Mouse (Mus musculus) heart, adult 2 months (tissue): ENCODE measurements around the gene Elmod3. TPM values are rescaled to one million over a fixed set of nuclear protein-coding genes. Genes with fewer than 3 reads are reported as not detected.
A peak's percentile ranks its signal among the peaks of the same experiment; 100 is the strongest.

Source experiments
- DNase-seq, 2 experiments: peaks; one replicate each; pipeline ENCODE4 v3.0.0; 2021
- H3K27ac ChIP-seq: fragments of 200-600 bp; 2 replicates; pipeline ENCODE4 v1.8.1; 2022
- H3K27me3 ChIP-seq: fragments of 200-500 bp; 2 replicates; pipeline ENCODE4 v1.6.1; 2012; ENCODE audit warnings: mild to moderate bottlenecking, low read length, inconsistent platforms, mixed read lengths; ENCODE audit not compliant: control insufficient read depth, insufficient read depth
- H3K36me3 ChIP-seq: fragments of 200-500 bp; 2 replicates; pipeline ENCODE4 v1.6.1; 2012; ENCODE audit warnings: low read length, inconsistent platforms; ENCODE audit not compliant: control insufficient read depth, insufficient read depth
- H3K4me1 ChIP-seq: fragments of 200-500 bp; 2 replicates; pipeline ENCODE4 v1.6.1; 2011; ENCODE audit warnings: low read length; ENCODE audit not compliant: control insufficient read depth, insufficient read depth
- H3K4me3 ChIP-seq: fragments of 200-600 bp; 2 replicates; pipeline ENCODE4 v1.8.1; 2022
- H3K79me2 ChIP-seq: fragments of 200-500 bp; replicated peaks from 2 replicates; pipeline ENCODE4 v1.6.1; 2012; ENCODE audit warnings: mild to moderate bottlenecking, inconsistent platforms, low read length, moderate library complexity, mixed read lengths; ENCODE audit not compliant: control insufficient read depth, insufficient read depth
- H3K9ac ChIP-seq: fragments of 200-500 bp; 2 replicates; pipeline ENCODE4 v1.6.1; 2012; ENCODE audit warnings: low read depth, mild to moderate bottlenecking, control low read depth, inconsistent platforms, low read length, mixed read lengths
- CTCF ChIP-seq: fragments of 200-600 bp; IDR thresholded peaks from 2 replicates; pipeline ENCODE4 v1.8.1; 2022; ENCODE audit warnings: antibody characterized with exemption, mild to moderate bottlenecking, moderate library complexity
- EP300 ChIP-seq: fragments of 200-500 bp; IDR thresholded peaks from 2 replicates; pipeline ENCODE4 v1.6.1; 2011; ENCODE audit warnings: low read depth, low read length, control low read depth; ENCODE audit not compliant: insufficient read depth
- POLR2A ChIP-seq: fragments of 200-500 bp; IDR thresholded peaks from 2 replicates; pipeline ENCODE4 v1.6.1; 2011; ENCODE audit warnings: mild to moderate bottlenecking, low read depth, low read length, control low read depth; ENCODE audit not compliant: insufficient read depth
- WGBS: fragments of 180-500 bp; shearing (Covaris S2); methylation state at CpG from one replicate; pipeline ENCODE4 v1.1.7; 2018; 5-methylcytosine and 5-hydroxymethylcytosine counted together
- intact Hi-C: fragments of 180-260 bp; cut with DNase I; formaldehyde crosslinking; loops from one replicate; pipeline ENCODE4 v1.15.1; 2025
- long read RNA-seq: library from polyadenylated mRNA; stranded (forward); transcript quantifications from one replicate; pipeline ENCODE4 v2.0.0, GENCODE M21; 2021
- polyA plus RNA-seq: library from polyadenylated mRNA; depleted of rRNA; stranded (reverse); fragments of >200 nt; gene quantifications from 2 replicates; pipeline ENCODE4 v1.2.3, GENCODE M21; 2012; rRNA removed
- total RNA-seq, 2 experiments: library from RNA; stranded (reverse); gene quantifications; 2 replicates each; pipeline ENCODE4 v1.2.3; 2021

The Elmod3 gene
- total RNA-seq (10 to 100 TPM; 12.8 to 16.5 TPM), polyA plus RNA-seq (25.5 and 32.8 TPM in 2 replicates)
- long read RNA-seq, transcript Elmod3-201 (12 exons, 2,122 nt): major isoform, 5 of 18 reads
- long read RNA-seq, transcript Elmod3-202 (13 exons, 2,164 nt): major isoform, 5 of 18 reads
- long read RNA-seq, partial matches to known transcripts: 3 of 18 reads
- long read RNA-seq, other reads (novel, unspliced or antisense): 3 of 18 reads

DNA sequence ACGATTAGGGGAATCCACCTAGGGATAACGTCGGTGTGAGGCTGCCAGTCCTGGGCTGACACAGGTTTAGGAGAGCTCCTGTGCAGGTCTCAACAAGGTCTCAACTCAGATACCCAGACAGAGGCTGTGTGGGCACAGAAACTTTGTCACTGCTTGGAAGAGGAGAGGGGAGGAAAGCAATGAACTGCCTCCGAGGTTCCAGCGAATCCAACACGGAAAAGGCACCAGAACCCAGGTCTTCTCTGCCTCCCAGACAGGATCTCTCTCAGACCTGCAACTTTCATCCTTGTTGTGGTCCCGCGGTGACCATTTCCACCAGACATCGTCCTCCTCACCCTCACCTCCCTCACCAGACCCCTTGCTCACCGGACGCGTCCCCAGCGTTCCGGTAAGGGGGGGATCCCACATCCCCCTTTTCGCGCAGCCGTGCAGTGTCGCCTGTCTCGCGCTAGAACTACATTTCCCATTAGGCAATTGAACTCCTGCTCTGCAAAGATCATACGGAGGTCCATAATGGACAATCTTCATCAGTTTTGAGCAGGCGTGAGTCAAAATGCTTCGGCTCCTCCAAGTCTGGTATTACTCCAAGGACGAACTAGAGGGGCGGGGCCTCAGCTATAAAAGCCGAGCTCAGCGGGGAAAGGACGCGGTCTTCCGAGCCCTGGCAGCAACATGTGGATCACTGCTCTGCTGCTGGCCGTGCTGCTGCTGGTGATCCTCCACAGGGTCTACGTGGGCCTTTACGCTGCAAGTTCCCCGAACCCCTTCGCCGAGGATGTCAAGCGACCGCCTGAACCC is at the start of gene Elmod3, which contains the start of gene Retsat:
Gene Elmod3, minus strand, starts transcription at position 458 of the 798 bp plus-strand sequence.
Gene Retsat, plus strand, starts transcription at position 520 of the 798 bp plus-strand sequence.
- WGBS: under 1% methylated on average over 38 of the region's 38 CpGs
- Histone ChIP-seq H3K27ac (peak within 1 kb of the TSS; percentile 77), H3K4me3 (peak within 1 kb of the TSS; percentile 59), H3K27me3 (no peaks in the 10 kb centered on the region), H3K4me1 (peaks cover 6% of the 10 kb centered on the region), H3K9ac (peak within 1 kb of the TSS; percentile 85), H3K79me2 (no peaks in the 10 kb centered on the region), H3K36me3 (no peaks in the 10 kb centered on the region)
- intact Hi-C loops: no loop called here
- DNase-seq: peak; percentile 94 to 95
- TF ChIP-seq POLR2A: peak; percentile 99
- peak; percentile 76 for TF ChIP-seq EP300
- no peak for TF ChIP-seq CTCF

DNA sequence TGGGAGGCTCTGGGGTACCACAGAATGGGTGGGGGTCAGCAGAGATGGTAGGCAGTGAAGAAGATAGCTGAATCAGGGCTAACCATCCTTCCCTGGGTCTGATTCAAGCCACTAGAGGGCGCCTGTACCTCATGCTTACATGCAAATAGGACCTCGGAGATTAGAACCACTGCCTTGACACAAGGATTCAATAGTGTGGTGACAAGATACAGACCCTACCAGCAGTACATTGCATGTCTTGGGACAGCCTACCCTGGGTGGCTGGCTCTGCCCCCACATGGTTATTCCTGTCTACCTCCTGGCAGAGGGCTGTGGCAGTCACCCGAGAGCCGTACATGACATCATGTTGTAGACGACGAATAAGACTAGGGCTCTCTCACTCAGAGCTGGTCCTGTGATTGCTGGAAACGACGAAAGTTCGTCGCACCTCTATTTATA is 49.2 kb upstream of the Elmod3 start:
- H3K36me3 ChIP-seq: no peaks in the 10 kb centered on the region
- H3K27ac ChIP-seq: peak overlapping the region; percentile 50; the same call in 1 of the 2 replicates
- peak; percentile 66 to 72 for DNase-seq
- no peak overlapping the region for H3K4me3 ChIP-seq
- no peaks in the 10 kb centered on the region for H3K27me3 ChIP-seq
- H3K79me2 ChIP-seq: no peaks in the 10 kb centered on the region
- intact Hi-C loops: loop anchor here (1.0 to 10.0 kb wide), 2 partner anchors 20 to 507 kb away; no protein-coding TSS in a partner anchor
- H3K9ac ChIP-seq: no peak overlapping the region
- 33% methylated on average over 10 of the region's 10 CpGs for WGBS
- peak; percentile 93 for TF ChIP-seq CTCF
- no peak for TF ChIP-seq POLR2A
- peak; percentile 83; the same call in 1 of the 2 replicates for TF ChIP-seq EP300
- H3K4me1 ChIP-seq: no peaks in the 10 kb centered on the region

DNA sequence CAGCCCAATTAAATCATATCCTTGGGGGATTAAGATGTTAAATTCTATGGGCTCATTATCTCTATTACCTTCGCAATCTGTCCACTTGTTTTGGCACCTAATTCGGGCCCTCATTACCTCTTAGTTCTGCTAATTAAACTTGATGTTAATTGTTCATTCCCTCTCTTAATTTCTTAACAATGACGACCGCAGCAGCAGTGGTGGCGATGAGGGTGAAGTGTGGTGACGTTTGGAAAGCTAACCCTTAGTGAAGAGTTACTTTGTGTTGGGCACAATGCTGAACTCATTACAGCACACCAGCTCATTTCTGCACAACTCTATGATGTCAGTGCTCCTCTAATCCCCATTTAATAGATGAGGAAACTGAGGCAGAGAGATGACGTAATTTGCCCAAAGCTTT is 47.2 kb upstream of the Elmod3 start:
- H3K27ac ChIP-seq: no peak overlapping the region
- no peak for DNase-seq
- 0 out of 2 replicates have a peak, but pooled peaks cover 1% of the 10 kb centered on the region for H3K4me1 ChIP-seq
- 91% methylated on average over 7 of the region's 7 CpGs for WGBS
- no peak for TF ChIP-seq EP300
- no peak for TF ChIP-seq CTCF
- TF ChIP-seq POLR2A: no peak
- H3K4me3 ChIP-seq: no peak overlapping the region
- H3K27me3 ChIP-seq: no peaks in the 10 kb centered on the region
- intact Hi-C loops: loop anchor here (10.0 kb wide), 1 partner anchor 509 kb away; no protein-coding TSS in a partner anchor
- H3K36me3 ChIP-seq: no peaks in the 10 kb centered on the region
- H3K79me2 ChIP-seq: no peaks in the 10 kb centered on the region
- no peak overlapping the region for H3K9ac ChIP-seq

GRCm38 (mm10) chr6:72644576-72644975 is 46.4 kb upstream of the Elmod3 start:
- TF ChIP-seq CTCF (no peak), EP300 (no peak), POLR2A (no peak)
- H3K36me3 ChIP-seq: no peaks in the 10 kb centered on the region
- no peak overlapping the region for H3K9ac ChIP-seq
- intact Hi-C loops: loop anchor here (10.0 kb wide), 1 partner anchor 510 kb away; no protein-coding TSS in a partner anchor
- DNase-seq: no peak
- no peaks in the 10 kb centered on the region for H3K27me3 ChIP-seq
- H3K27ac ChIP-seq: no peak overlapping the region
- 70% methylated on average over 4 of the region's 4 CpGs for WGBS
- H3K79me2 ChIP-seq: no peaks in the 10 kb centered on the region
- 0 out of 2 replicates have a peak, but pooled peaks cover 1% of the 10 kb centered on the region for H3K4me1 ChIP-seq
- no peak overlapping the region for H3K4me3 ChIP-seq

- Histone ChIP-seq H3K27ac (no peak overlapping the region), H3K4me3 (no peak overlapping the region), H3K27me3 (no peaks in the 10 kb centered on the region), H3K4me1 (peaks cover 3% of the 10 kb centered on the region; the same call in 1 of the 2 replicates), H3K9ac (no peak overlapping the region), H3K79me2 (no peaks in the 10 kb centered on the region; the same call in 1 of the 2 replicates), H3K36me3 (no peaks in the 10 kb centered on the region)
- intact Hi-C loops: loop anchor here (10.0 kb wide), 1 partner anchor 513 kb away; no protein-coding TSS in a partner anchor
- no peak for TF ChIP-seq POLR2A
- WGBS: 73% methylated on average over 18 of the region's 18 CpGs
- DNase-seq: no peak
Observed at GRCm38 (mm10) chr6:72641218-72641954, 43.2 kb upstream of the Elmod3 start.
